Mouse (Mus musculus) intestine, embryonic 15.5 days (tissue): Measurements from ENCODE around the gene Nr2f1. TPM values are rescaled to one million over a fixed set of nuclear protein-coding genes. Genes with fewer than 3 reads are reported as not detected.

ENCODE experiments used
- ATAC-seq: fragments of 200-750 bp; cut with Nextera tagmentation; 2 replicates; pipeline ENCODE4 v1.8.0; 2017; ENCODE audit warnings: moderate TSS enrichment, moderate library complexity
- H3K27ac ChIP-seq: fragments of 300-500 bp; sonication (generic); 2 replicates; pipeline ENCODE4 v1.5.1; 2015; ENCODE audit warnings: mild to moderate bottlenecking, inconsistent platforms
- H3K27me3 ChIP-seq: fragments of 300-500 bp; sonication (generic); replicated peaks from 2 replicates; pipeline ENCODE4 v1.6.1; 2015; ENCODE audit warnings: inconsistent platforms
- H3K36me3 ChIP-seq: fragments of 300-500 bp; sonication (generic); 2 replicates; pipeline ENCODE4 v1.6.1; 2015; ENCODE audit warnings: inconsistent platforms
- H3K4me1 ChIP-seq: fragments of 300-500 bp; sonication (generic); replicated peaks from 2 replicates; pipeline ENCODE4 v1.6.1; 2015; ENCODE audit warnings: inconsistent platforms
- H3K4me2 ChIP-seq: fragments of 300-500 bp; sonication (generic); replicated peaks from 2 replicates; pipeline ENCODE4 v1.6.1; 2015; ENCODE audit warnings: mild to moderate bottlenecking, inconsistent platforms
- H3K4me3 ChIP-seq: fragments of 300-500 bp; sonication (generic); replicated peaks from 2 replicates; pipeline ENCODE4 v1.5.1; 2015; ENCODE audit warnings: inconsistent platforms
- H3K9ac ChIP-seq: fragments of 300-500 bp; sonication (generic); 2 replicates; pipeline ENCODE4 v1.6.1; 2015; ENCODE audit warnings: inconsistent platforms
- H3K9me3 ChIP-seq: fragments of 300-500 bp; sonication (generic); 2 replicates; pipeline ENCODE4 v1.6.1; 2016; ENCODE audit warnings: inconsistent platforms
- WGBS: fragments of 180-500 bp; shearing (Covaris S2); methylation state at CpG from one replicate; pipeline ENCODE4 v1.1.7; 2015; 5-methylcytosine and 5-hydroxymethylcytosine counted together
- polyA plus RNA-seq: library from polyadenylated mRNA; unstranded; fragments of >200 nt; fragmentation: Nextera tagmentation; extraction: Ambion mirVana; gene quantifications from 2 replicates; pipeline ENCODE4 v1.2.1, GENCODE M21; 2015

Gene Nr2f1
- polyA plus RNA-seq, 1 experiment from 2014 or later, result 2.6 TPM

- ATAC-seq, result peak; percentile 1; the same call in 1 of the 2 replicates
Observed at GRCm38 (mm10) chr13:78197819-78198390, 1.7 kb downstream of the Nr2f1 start.

DNA sequence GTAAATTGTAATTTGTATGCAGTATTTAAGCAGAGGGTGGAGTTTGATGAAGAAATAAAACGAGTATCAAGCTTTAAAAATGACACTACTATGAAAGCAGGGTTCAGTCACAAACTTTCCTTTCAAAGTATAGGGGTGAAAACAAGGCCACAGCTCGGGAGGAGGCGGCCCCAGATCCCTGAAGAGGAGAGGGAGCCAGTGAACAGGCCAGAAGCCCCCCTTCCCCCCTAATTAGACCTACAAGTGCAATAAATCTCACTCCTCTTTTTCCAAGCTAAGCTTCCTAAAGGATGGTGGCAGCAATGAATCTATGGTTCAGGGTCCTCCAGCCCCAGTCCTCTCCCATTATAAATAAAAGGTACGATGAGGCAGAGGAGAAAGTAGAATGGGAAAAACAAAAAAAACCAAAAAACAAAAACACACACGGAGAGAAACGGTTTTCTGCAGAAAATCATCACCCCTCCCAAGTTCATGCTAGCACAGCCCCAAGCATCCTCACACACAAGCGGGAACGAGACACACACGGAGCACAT is 2.2 kb downstream of the Nr2f1 start:
- Histone ChIP-seq H3K4me3 (peak overlapping the region; percentile 67), H3K27me3 (peaks cover 30% of the 10 kb centered on the region), H3K9me3 (no peaks in the 10 kb centered on the region), H3K4me1 (peaks cover 10% of the 10 kb centered on the region), H3K36me3 (no peaks in the 10 kb centered on the region), H3K27ac (no peak overlapping the region), H3K4me2 (peak overlapping the region; percentile 94), H3K9ac (peak overlapping the region; percentile 68; the same call in 1 of the 2 replicates)
- WGBS, result 6% methylated on average over 9 of the region's 9 CpGs
- ATAC-seq, result no peak

More at GRCm38 (mm10) chr13:78197819-78198390, 1.7 kb downstream of the Nr2f1 start:
- Histone ChIP-seq H3K36me3 (no peaks in the 10 kb centered on the region), H3K4me3 (peak overlapping the region; percentile 67), H3K27me3 (peaks cover 31% of the 10 kb centered on the region), H3K4me2 (peak overlapping the region; percentile 94), H3K27ac (peak overlapping the region; percentile 82; the same call in 1 of the 2 replicates), H3K9me3 (no peaks in the 10 kb centered on the region), H3K9ac (peak overlapping the region; percentile 68), H3K4me1 (peaks cover 14% of the 10 kb centered on the region)
- under 1% methylated on average over 32 of the region's 33 CpGs for WGBS

DNA sequence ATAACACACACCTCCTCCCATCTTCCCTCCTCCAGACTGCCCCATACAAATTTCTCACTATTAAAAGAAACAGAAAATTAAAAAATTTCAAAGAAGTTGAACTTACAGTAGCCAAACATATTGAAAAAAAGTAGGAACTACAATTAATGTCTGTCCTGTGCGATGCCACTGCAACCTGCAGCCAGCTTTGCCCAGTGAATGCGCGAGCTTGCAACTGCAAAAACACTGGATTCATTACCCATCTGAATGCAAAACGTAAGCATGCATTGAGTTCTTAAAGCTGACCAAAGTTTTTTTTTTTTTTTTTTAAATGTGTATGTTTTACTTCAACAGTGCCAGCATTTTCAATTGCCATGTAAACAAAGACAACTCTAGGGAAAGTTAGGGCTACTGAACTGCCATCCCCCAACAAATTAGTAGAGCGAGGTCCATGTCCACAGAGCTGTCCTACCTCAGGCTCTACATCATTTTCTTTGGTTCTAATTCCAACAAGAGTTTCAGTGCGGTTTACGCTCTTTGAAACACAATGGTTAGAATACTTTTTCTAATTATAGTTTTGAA is 3.2 kb downstream of the Nr2f1 start:
- ATAC-seq, result no peak
- H3K4me2 ChIP-seq, result no peak overlapping the region
- no peaks in the 10 kb centered on the region for H3K9me3 ChIP-seq
- H3K27me3 ChIP-seq, result peaks cover 34% of the 10 kb centered on the region
- H3K27ac ChIP-seq, result no peak overlapping the region
- H3K9ac ChIP-seq, result no peak overlapping the region
- H3K36me3 ChIP-seq, result no peaks in the 10 kb centered on the region
- no peak overlapping the region for H3K4me3 ChIP-seq
- H3K4me1 ChIP-seq, result peaks cover 10% of the 10 kb centered on the region
- 50% methylated on average over 7 of the region's 7 CpGs for WGBS

GRCm38 (mm10) chr13:78195601-78196115 is 3.9 kb downstream of the Nr2f1 start:
- H3K4me2 ChIP-seq, result peak overlapping the region; percentile 62
- H3K27me3 ChIP-seq, result peaks cover 37% of the 10 kb centered on the region

GRCm38 (mm10) chr13:78194850-78195600 is 4.5 kb downstream of the Nr2f1 start:
- H3K4me1 ChIP-seq, result peaks cover 8% of the 10 kb centered on the region
- H3K27me3 ChIP-seq, result peaks cover 41% of the 10 kb centered on the region
- H3K27ac ChIP-seq, result no peak overlapping the region
- no peaks in the 10 kb centered on the region for H3K9me3 ChIP-seq
- ATAC-seq, result no peak
- peak overlapping the region; percentile 29 for H3K4me3 ChIP-seq
- peak overlapping the region; percentile 62 for H3K4me2 ChIP-seq
- no peak overlapping the region for H3K9ac ChIP-seq
- WGBS, result 11% methylated on average over 64 of the region's 64 CpGs
- H3K36me3 ChIP-seq, result no peaks in the 10 kb centered on the region

More at GRCm38 (mm10) chr13:78195601-78196115, 3.9 kb downstream of the Nr2f1 start:
- Histone ChIP-seq H3K4me3 (peak overlapping the region; percentile 29; the same call in 1 of the 2 replicates), H3K27ac (no peak overlapping the region), H3K9ac (no peak overlapping the region), H3K4me1 (peaks cover 10% of the 10 kb centered on the region), H3K36me3 (no peaks in the 10 kb centered on the region), H3K9me3 (no peaks in the 10 kb centered on the region)
- 33% methylated on average over 13 of the region's 13 CpGs for WGBS
- no peak for ATAC-seq

DNA sequence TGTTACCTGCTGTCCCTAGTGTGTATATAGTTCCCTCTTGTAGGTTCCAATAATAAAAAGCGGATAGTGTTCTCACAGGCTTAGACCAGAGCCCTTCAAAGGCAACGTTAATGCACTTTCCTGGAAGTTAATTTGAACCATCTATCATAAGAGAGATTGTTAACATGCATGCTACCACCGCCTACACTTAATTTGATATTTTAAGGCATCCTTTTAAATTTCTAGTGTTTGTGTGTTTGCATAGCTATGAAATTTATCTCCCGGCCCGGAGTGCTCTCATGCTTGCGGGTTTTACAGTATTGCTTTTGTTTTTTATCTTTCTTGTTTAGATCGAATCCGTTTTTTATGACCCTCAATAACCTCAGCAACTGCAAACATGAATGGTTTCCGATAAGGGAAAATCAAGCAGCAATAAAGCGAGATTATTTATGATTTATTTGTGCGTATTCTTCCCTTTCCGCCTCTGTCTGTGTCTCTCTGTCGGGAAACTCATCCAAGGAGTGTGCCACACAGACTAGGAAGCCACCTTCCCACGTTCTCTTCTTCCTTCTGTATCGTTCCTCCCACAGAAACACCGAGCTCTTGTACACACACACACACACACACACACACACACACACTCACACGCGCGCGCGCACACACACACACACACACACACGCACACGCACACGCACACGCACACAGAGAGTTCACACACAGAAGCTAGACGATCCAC is 5.3 kb downstream of the Nr2f1 start:
- Histone ChIP-seq H3K4me1 (peaks cover 8% of the 10 kb centered on the region), H3K27me3 (peaks cover 47% of the 10 kb centered on the region), H3K36me3 (no peaks in the 10 kb centered on the region), H3K9me3 (no peaks in the 10 kb centered on the region), H3K4me3 (peak overlapping the region; percentile 29), H3K4me2 (peak overlapping the region; percentile 62), H3K9ac (no peak overlapping the region), H3K27ac (no peak overlapping the region)
- no peak for ATAC-seq
- WGBS, result 30% methylated on average over 26 of the region's 26 CpGs

- WGBS, result 54% methylated on average over 4 of the region's 4 CpGs
- Histone ChIP-seq H3K9me3 (no peaks in the 10 kb centered on the region), H3K9ac (no peak overlapping the region), H3K27me3 (peaks cover 50% of the 10 kb centered on the region), H3K4me2 (no peak overlapping the region), H3K27ac (no peak overlapping the region), H3K4me1 (peaks cover 8% of the 10 kb centered on the region), H3K36me3 (no peaks in the 10 kb centered on the region), H3K4me3 (no peak overlapping the region)
- ATAC-seq, result no peak
Observed at GRCm38 (mm10) chr13:78193211-78193610, 6.3 kb downstream of the Nr2f1 start.

GRCm38 (mm10) chr13:78189586-78189985 is 10.0 kb downstream of the Nr2f1 start:
- H3K4me3 ChIP-seq, result no peak overlapping the region
- no peak for ATAC-seq
- H3K36me3 ChIP-seq, result no peaks in the 10 kb centered on the region
- H3K9me3 ChIP-seq, result no peaks in the 10 kb centered on the region
- no peak overlapping the region for H3K27ac ChIP-seq
- peaks cover 65% of the 10 kb centered on the region for H3K27me3 ChIP-seq
- H3K9ac ChIP-seq, result no peak overlapping the region
- 47% methylated on average over 10 of the region's 10 CpGs for WGBS
- H3K4me1 ChIP-seq, result no peaks in the 10 kb centered on the region
- H3K4me2 ChIP-seq, result no peak overlapping the region

GRCm38 (mm10) chr13:78187833-78188232 is 11.7 kb downstream of the Nr2f1 start:
- Histone ChIP-seq H3K4me2 (no peak overlapping the region), H3K9me3 (no peaks in the 10 kb centered on the region), H3K36me3 (no peaks in the 10 kb centered on the region), H3K9ac (no peak overlapping the region), H3K4me3 (no peak overlapping the region), H3K27ac (no peak overlapping the region), H3K27me3 (peaks cover 74% of the 10 kb centered on the region), H3K4me1 (no peaks in the 10 kb centered on the region)
- ATAC-seq, result no peak
- WGBS, result 66% methylated on average over 5 of the region's 5 CpGs

DNA sequence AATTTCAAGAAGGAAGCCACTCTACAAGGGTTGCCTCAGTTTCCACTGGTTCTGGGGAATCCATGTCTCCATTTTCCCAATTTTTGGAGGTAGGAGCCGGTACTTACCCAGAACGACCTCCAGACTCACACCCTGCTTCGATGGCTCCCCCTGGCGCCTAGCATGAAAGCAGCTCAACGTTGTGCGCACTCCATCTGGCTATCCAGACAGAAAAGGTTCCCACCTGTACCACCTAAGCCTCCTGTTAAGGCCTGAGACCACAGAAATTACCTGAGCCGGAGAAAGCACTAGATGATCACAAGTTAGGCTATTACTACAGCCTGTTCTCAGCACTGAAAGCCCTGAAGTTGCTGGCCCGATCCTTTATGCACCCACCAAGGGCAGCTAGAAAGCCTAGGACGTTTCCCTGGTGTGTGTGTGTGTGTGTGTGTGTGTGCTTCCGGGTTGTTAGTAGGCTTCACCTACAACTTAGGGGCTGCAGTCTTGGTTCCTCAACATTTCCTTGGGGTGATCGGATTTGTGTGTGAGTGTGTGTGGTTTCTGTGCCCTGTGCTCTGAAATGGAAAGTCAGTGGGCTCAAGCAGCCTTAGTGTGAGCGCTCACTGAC is 13.1 kb downstream of the Nr2f1 start:
- no peak overlapping the region for H3K9ac ChIP-seq
- H3K4me2 ChIP-seq, result no peak overlapping the region
- 26% methylated on average over 12 of the region's 12 CpGs for WGBS
- H3K4me3 ChIP-seq, result no peak overlapping the region
- H3K4me1 ChIP-seq, result peaks cover under 1% of the 10 kb centered on the region; the same call in 1 of the 2 replicates
- no peaks in the 10 kb centered on the region for H3K36me3 ChIP-seq
- no peak overlapping the region for H3K27ac ChIP-seq
- no peak for ATAC-seq
- H3K27me3 ChIP-seq, result peaks cover 81% of the 10 kb centered on the region
- no peaks in the 10 kb centered on the region for H3K9me3 ChIP-seq

DNA sequence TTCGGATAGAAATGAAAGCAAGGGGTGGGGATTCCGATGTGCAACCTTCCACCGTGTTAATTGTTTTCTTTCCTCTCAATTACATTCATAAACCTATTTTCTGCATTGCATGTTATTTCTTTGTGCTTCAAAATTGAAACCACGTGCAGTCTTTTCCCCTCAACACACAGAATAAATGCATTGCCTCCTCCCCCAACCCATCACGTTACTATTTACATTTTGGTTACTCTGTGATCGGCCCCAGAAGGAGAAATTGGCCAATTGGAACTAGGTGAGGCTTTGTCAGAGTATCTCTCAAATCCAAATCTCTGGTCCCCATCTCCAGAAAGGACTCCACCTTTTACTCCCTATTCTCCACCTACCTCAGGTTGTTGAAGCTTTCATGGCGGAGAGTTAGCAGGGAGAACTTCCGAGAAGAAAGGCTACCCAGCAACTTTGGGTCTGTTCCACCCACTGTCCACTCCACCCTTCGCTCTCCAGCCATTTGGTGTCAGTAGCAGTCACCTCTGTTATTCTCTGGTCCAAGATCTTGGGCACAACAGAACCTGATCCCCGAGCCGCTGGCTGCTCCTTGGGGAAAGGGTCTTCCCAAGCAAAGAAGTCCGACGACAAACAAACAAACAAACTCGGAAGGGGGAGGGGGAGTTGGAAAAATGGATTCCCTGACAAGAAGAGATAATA is 14.6 kb downstream of the Nr2f1 start:
- H3K36me3 ChIP-seq, result no peaks in the 10 kb centered on the region
- no peak overlapping the region for H3K4me2 ChIP-seq
- H3K9ac ChIP-seq, result no peak overlapping the region
- peaks cover 7% of the 10 kb centered on the region; the same call in 1 of the 2 replicates for H3K4me1 ChIP-seq
- no peaks in the 10 kb centered on the region for H3K9me3 ChIP-seq
- H3K4me3 ChIP-seq, result no peak overlapping the region
- H3K27ac ChIP-seq, result no peak overlapping the region
- H3K27me3 ChIP-seq, result peaks cover 80% of the 10 kb centered on the region
- ATAC-seq, result no peak
- 19% methylated on average over 14 of the region's 14 CpGs for WGBS
